ENCODE assay signal across 8 mouse cellular contexts in the genomic region with DNA sequence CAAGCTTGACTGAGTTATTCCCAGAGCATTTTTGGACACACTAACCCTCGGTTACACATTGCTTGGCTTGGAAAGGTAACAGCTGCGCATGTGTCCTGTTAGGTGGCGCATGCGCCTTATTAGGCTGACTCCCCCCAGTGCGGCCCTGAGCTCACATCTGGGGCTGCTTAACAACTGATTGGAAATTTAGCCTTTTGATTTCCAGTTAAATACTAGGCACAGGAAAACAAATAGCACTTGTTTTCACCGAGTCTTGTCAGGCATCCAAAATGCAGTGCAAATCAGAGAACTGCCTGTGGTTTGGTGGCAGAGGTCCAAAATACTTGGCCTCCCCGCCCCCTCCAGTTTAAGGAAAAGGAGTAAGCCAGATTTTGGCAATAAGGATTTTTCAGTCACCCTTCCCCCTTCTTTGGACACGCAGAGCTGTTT.
DNase-seq lines count a peak whose midpoint lies in the region; ATAC-seq and TF ChIP-seq lines count a peak whose summit lies in the region.

No protein-coding gene starts in this region.

- H3K4me3 ChIP-seq in MEL (ENCODE audit: control insufficient read depth in 1 of 2, insufficient read depth in 1 of 2, low read depth in 2 of 2, low read length in 2 of 2), result no peak overlapping the region
- H3K4me3 ChIP-seq in liver, embryonic 12.5 days, result no peak overlapping the region

- H3K79me2 ChIP-seq in MEL (ENCODE audit: control insufficient read depth, insufficient read depth, low read length, poor library complexity), result no peaks in the 10 kb centered on the region

- H3K4me2 ChIP-seq in liver, embryonic 12.5 days, result no peak overlapping the region

- no peaks in the 10 kb centered on the region for H3K9me3 ChIP-seq in MEL (replicated peaks; ENCODE audit: insufficient read depth, low read length)
- no peaks in the 10 kb centered on the region for H3K9me3 ChIP-seq in liver, embryonic 12.5 days (replicated peaks)

- TF ChIP-seq EP300 in MEL (IDR thresholded peaks at IDR 0.05; ENCODE audit: low read depth in 1 of 2, low read length in 2 of 2), result no peak

- DNase-seq in MEL (ENCODE audit: low read depth, low spot score), result no peak
- peak; percentile 69 for DNase-seq in cerebellum, adult 11-12 months
- DNase-seq in forelimb bud, embryonic 11.5 days (ENCODE audit: low read depth, low spot score), result peak; percentile 89
- DNase-seq in heart, postnatal 14 days, result peak; percentile 81 to 85
- DNase-seq in kidney, postnatal 36 days, result peak; percentile 90 to 92
- peak; percentile 9 for DNase-seq in retina, postnatal 7 days (ENCODE audit: low read depth, low spot score)

- no peaks in the 10 kb centered on the region for H3K4me1 ChIP-seq in MEL (ENCODE audit: control insufficient read depth in 1 of 2, insufficient read depth in 2 of 2, low read length in 2 of 2)
- peaks cover 34% of the 10 kb centered on the region for H3K4me1 ChIP-seq in liver, embryonic 12.5 days

- H3K36me3 ChIP-seq in MEL (ENCODE audit: control insufficient read depth in 1 of 2, insufficient read depth in 2 of 2, low read length in 2 of 2), result no peaks in the 10 kb centered on the region
- no peaks in the 10 kb centered on the region for H3K36me3 ChIP-seq in liver, embryonic 12.5 days

- 71% methylated on average over 8 of the region's 8 CpGs for WGBS in liver, embryonic 12.5 days (ENCODE audit: insufficient replicate concordance)

- H3K9ac ChIP-seq in MEL (ENCODE audit: control insufficient read depth, low read depth, low read length, poor library complexity, severe bottlenecking), result no peak overlapping the region
- H3K9ac ChIP-seq in liver, embryonic 12.5 days, result no peak overlapping the region

- intact Hi-C loops in heart, postnatal 14 days (cut with DNase I), result loop anchor here (2.0 kb wide), 1 partner anchor 121 kb away; a partner anchor contains a TSS

- no peak for ATAC-seq in liver, embryonic 12.5 days
- ATAC-seq in CD4-positive, CD25-positive, alpha-beta regulatory T cell, adult 4 months, result no peak

- no peak for TF ChIP-seq CTCF in MEL (IDR thresholded peaks at IDR 0.05 in 2 of 3, conservative IDR thresholded peaks at IDR 0.05 in 1 of 3; ENCODE audit: control insufficient read depth in 1 of 3, insufficient read depth in 1 of 3, low read depth in 2 of 3, low read length in 3 of 3, poor library complexity in 1 of 3, severe bottlenecking in 1 of 3)

- TF ChIP-seq RAD21 in MEL (IDR thresholded peaks at IDR 0.05; ENCODE audit: low read depth, low read length), result no peak

- H3K27ac ChIP-seq in MEL (ENCODE audit: control insufficient read depth, low read depth, low read length), result no peak overlapping the region
- H3K27ac ChIP-seq in liver, embryonic 12.5 days, result peak overlapping the region; percentile 36; the same call in 1 of the 2 replicates

- no peak for TF ChIP-seq POLR2A in MEL (IDR thresholded peaks at IDR 0.05; ENCODE audit: control insufficient read depth in 1 of 2, insufficient read depth in 1 of 2, low read depth in 1 of 2, low read length in 2 of 2, poor library complexity in 1 of 2)

- no peaks in the 10 kb centered on the region; a peak in 1 of 4 replicates for H3K27me3 ChIP-seq in MEL (ENCODE audit: control insufficient read depth in 1 of 2, insufficient read depth in 2 of 2, low read length in 2 of 2)
- no peaks in the 10 kb centered on the region for H3K27me3 ChIP-seq in liver, embryonic 12.5 days (replicated peaks)

TF ChIP-seq in MEL, 35 proteins besides CTCF, POLR2A, EP300 and RAD21:
- TF ChIP-seq KAT2A (conservative IDR thresholded peaks at IDR 0.05; ENCODE audit: low read depth, low read length) (no peak), TBP (IDR thresholded peaks at IDR 0.05; ENCODE audit: low read depth, low read length) (no peak), RCOR1 (IDR thresholded peaks at IDR 0.05; ENCODE audit: low read depth, low read length) (peak; percentile 48)
